Mouse (Mus musculus) intestine, embryonic 16.5 days (tissue): ENCODE measurements around the gene E130114P18Rik. TPM values are rescaled to one million over a fixed set of nuclear protein-coding genes. Genes with fewer than 3 reads are reported as not detected.

Experiments used
- ATAC-seq: fragments of 200-750 bp; cut with Nextera tagmentation; 2 replicates; pipeline ENCODE4 v1.8.0; 2017; ENCODE audit warnings: moderate TSS enrichment, moderate library complexity
- H3K27ac ChIP-seq: fragments of 300-500 bp; sonication (generic); 2 replicates; pipeline ENCODE4 v1.5.1; 2014; ENCODE audit warnings: mild to moderate bottlenecking, low read length
- H3K27me3 ChIP-seq: fragments of 300-500 bp; sonication (generic); replicated peaks from 2 replicates; pipeline ENCODE4 v1.6.1; 2014; ENCODE audit warnings: low read length, control low read depth, mixed read lengths; ENCODE audit not compliant: control insufficient read depth, insufficient read depth
- H3K36me3 ChIP-seq: fragments of 300-500 bp; sonication (generic); 2 replicates; pipeline ENCODE4 v1.6.1; 2014; ENCODE audit warnings: low read length, control low read depth; ENCODE audit not compliant: control insufficient read depth, insufficient read depth
- H3K4me1 ChIP-seq: fragments of 300-500 bp; sonication (generic); 2 replicates; pipeline ENCODE4 v1.6.1; 2014; ENCODE audit warnings: low read length, control low read depth, mixed read lengths; ENCODE audit not compliant: control insufficient read depth, insufficient read depth
- H3K4me2 ChIP-seq: fragments of 300-500 bp; sonication (generic); 2 replicates; pipeline ENCODE4 v1.6.1; 2014; ENCODE audit warnings: low read depth, low read length, control low read depth
- H3K4me3 ChIP-seq: fragments of 300-500 bp; sonication (generic); 2 replicates; pipeline ENCODE4 v1.5.1; 2014; ENCODE audit warnings: mild to moderate bottlenecking, low read length
- H3K9ac ChIP-seq: fragments of 300-500 bp; sonication (generic); 2 replicates; pipeline ENCODE4 v1.6.1; 2014; ENCODE audit warnings: low read depth, low read length
- H3K9me3 ChIP-seq: fragments of 300-500 bp; sonication (generic); 2 replicates; pipeline ENCODE4 v1.6.1; 2016; ENCODE audit warnings: low read length, control low read depth; ENCODE audit not compliant: control insufficient read depth
- WGBS: fragments of 180-500 bp; shearing (Covaris S2); extraction: QIAGEN DNeasy Blood & Tissue Kit; methylation state at CpG from one replicate; pipeline ENCODE4 v1.1.7; 2014; 5-methylcytosine and 5-hydroxymethylcytosine counted together
- polyA plus RNA-seq: library from polyadenylated mRNA; unstranded; fragments of >200 nt; fragmentation: Nextera tagmentation; extraction: Ambion mirVana; gene quantifications from 2 replicates; pipeline ENCODE4 v1.2.1, GENCODE M21; 2015

The E130114P18Rik gene
- polyA plus RNA-seq, 1 experiment from 2014 or later: 2.6 TPM

DNA sequence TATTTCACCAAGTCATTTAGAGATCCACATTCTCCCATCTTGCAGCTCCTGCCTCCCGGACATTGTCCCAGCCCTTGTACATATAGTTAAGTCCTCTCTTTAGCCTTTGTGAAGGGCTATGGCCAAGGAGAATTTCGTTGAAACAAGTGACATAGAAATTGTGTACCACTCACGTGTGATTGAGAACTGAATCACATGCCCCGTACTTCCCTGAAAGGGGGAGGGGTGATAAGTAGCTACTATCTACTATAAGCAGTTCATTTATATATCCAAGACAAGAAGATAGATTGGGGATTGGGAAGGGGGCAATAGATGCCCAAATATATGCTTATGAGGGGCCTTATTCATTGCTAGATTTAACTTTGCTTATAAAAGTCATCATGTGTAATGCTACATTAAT is 10.9 kb downstream of the E130114P18Rik start:
- no peak overlapping the region for H3K27ac ChIP-seq
- 74% methylated on average over 4 of the region's 4 CpGs for WGBS
- H3K4me1 ChIP-seq: no peaks in the 10 kb centered on the region; the same call in 1 of the 2 replicates
- H3K9me3 ChIP-seq: no peaks in the 10 kb centered on the region
- H3K4me2 ChIP-seq: no peak overlapping the region
- H3K9ac ChIP-seq: no peak overlapping the region
- ATAC-seq: no peak
- H3K36me3 ChIP-seq: no peaks in the 10 kb centered on the region
- H3K4me3 ChIP-seq: no peak overlapping the region
- no peaks in the 10 kb centered on the region for H3K27me3 ChIP-seq

DNA sequence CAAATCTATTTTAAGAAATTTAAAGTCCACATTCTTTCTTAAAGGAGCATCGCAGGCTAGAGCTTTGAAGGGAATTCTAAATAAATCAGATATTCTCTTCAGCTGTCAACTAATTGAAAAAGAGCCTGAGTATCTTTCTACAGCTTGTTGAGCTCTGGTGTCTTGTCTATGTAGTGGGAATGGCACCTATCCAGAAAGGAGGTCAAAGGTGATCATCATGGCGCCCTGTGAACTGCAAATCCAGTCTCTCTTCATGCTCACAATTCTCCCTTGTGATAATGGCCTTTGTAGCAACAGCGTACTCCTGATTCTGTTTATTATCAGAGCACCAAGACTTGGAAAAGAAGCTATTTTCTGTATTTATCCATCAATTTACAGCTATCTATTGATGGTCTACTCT is 11.8 kb downstream of the E130114P18Rik start:
- WGBS: 87% methylated on average over 3 of the region's 3 CpGs
- H3K4me3 ChIP-seq: no peak overlapping the region
- no peak overlapping the region for H3K27ac ChIP-seq
- no peaks in the 10 kb centered on the region for H3K27me3 ChIP-seq
- no peaks in the 10 kb centered on the region for H3K9me3 ChIP-seq
- ATAC-seq: no peak
- H3K36me3 ChIP-seq: no peaks in the 10 kb centered on the region
- H3K4me1 ChIP-seq: no peaks in the 10 kb centered on the region
- no peak overlapping the region for H3K9ac ChIP-seq
- H3K4me2 ChIP-seq: no peak overlapping the region

DNA sequence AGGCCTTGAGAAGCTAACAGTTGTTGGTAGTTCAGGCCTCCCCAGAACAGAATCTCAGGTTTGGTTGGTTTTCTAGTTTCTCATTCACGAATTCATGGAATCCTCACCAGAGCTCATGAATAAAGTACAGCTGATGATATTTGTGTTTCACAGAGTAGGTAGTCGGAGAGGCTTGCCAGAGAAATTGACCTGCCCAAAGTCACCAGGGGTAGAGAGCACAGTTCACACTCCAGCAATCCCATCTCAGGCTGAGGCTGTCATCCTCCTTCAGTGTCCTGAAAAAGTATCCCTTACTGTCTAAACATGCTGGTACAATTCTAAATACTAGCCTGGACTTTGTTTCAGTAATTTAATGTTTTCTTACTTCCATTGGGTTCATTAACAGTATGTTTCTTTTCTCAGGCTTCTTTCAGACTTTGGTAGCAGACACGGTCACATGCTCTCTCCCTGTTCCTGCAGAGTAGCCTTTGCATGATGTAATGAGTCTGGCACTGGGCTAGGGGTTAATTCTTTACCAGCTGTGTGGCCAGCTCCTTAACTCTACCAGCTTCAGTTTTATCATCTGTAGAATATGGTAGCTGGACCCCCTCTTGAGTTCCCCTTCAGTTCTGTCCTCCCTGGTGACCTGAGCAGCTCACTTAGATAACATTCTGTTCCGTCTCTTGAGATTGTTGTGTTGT is 12.4 kb downstream of the E130114P18Rik start:
- no peaks in the 10 kb centered on the region for H3K9me3 ChIP-seq
- no peak overlapping the region for H3K9ac ChIP-seq
- 77% methylated on average over 4 of the region's 4 CpGs for WGBS
- no peak for ATAC-seq
- no peaks in the 10 kb centered on the region for H3K4me1 ChIP-seq
- no peak overlapping the region for H3K4me3 ChIP-seq
- H3K27ac ChIP-seq: no peak overlapping the region
- no peaks in the 10 kb centered on the region for H3K36me3 ChIP-seq
- no peak overlapping the region for H3K4me2 ChIP-seq
- H3K27me3 ChIP-seq: no peaks in the 10 kb centered on the region

- ATAC-seq: no peak
- WGBS: 27% methylated on average over 4 of the region's 4 CpGs
- Histone ChIP-seq H3K27me3 (no peaks in the 10 kb centered on the region), H3K9me3 (no peaks in the 10 kb centered on the region), H3K4me3 (no peak overlapping the region), H3K36me3 (no peaks in the 10 kb centered on the region), H3K4me2 (no peak overlapping the region), H3K27ac (no peak overlapping the region), H3K4me1 (no peaks in the 10 kb centered on the region), H3K9ac (no peak overlapping the region)
Observed at GRCm38 (mm10) chr4:97764616-97765015, 13.3 kb downstream of the E130114P18Rik start.

DNA sequence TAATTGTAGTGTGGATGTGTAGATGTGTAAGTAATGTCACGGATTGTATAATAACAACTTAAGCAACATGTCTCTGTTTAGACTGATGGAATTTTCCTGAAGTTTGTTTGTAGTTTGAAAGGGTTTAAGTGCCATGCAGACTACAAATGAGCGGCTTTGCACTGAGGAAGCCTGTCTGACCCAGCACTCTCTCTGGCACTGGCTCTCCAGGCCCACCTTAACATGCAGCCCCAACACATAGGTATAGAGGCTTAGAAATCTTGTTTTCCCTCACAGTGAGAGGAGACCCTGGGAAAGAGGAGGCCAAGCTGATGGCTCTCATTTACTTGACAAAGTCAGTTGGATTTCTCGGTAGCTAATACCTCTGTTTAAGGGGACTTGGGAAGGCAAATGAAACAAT is 19.2 kb downstream of the E130114P18Rik start:
- H3K9ac ChIP-seq: no peak overlapping the region
- WGBS: 49% methylated on average over 3 of the region's 3 CpGs

DNA sequence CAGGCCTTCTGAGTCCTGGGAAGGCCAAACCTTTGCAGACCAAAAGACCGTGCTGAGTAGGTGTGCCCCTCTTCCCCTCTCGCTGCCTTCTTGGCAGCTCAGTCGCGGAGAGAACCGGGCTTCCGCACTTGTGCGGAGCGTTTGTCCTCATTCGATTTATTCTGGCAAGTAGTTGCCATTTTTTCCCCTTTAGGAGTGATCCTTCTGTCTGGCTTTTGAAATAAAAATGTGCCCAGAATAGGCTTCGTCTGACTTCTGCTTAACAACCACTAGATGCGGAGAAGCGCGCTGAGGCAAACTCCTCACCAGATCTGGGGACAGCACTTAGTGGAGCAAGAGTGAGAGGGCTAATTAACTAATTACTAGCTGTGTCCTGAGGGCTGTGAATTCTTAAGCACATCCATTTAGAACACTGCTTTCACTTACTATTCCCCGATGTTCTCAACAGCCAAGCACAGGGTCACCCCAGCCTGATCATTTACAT is 19.9 kb downstream of the E130114P18Rik start:
- WGBS: 2% methylated on average over 14 of the region's 14 CpGs
- H3K4me3 ChIP-seq: peak overlapping the region; percentile 55
- ATAC-seq: peak; percentile 64
- H3K9ac ChIP-seq: peak overlapping the region; percentile 63
- H3K27me3 ChIP-seq: peaks cover 7% of the 10 kb centered on the region; the same call in 1 of the 2 replicates
- no peaks in the 10 kb centered on the region for H3K9me3 ChIP-seq
- peaks cover 8% of the 10 kb centered on the region; the same call in 1 of the 2 replicates for H3K4me1 ChIP-seq
- peak overlapping the region; percentile 30 for H3K27ac ChIP-seq
- H3K36me3 ChIP-seq: no peaks in the 10 kb centered on the region
- peak overlapping the region; percentile 74 for H3K4me2 ChIP-seq

More for the DNA sequence above, 19.2 kb downstream of the E130114P18Rik start:
- Histone ChIP-seq H3K9me3 (no peaks in the 10 kb centered on the region), H3K27ac (no peak overlapping the region), H3K4me2 (peak overlapping the region; percentile 74), H3K4me3 (peak overlapping the region; percentile 55; the same call in 1 of the 2 replicates), H3K27me3 (peaks cover 7% of the 10 kb centered on the region; the same call in 1 of the 2 replicates), H3K36me3 (no peaks in the 10 kb centered on the region), H3K4me1 (peaks cover 8% of the 10 kb centered on the region; the same call in 1 of the 2 replicates)
- no peak for ATAC-seq

GRCm38 (mm10) chr4:97757207-97757977 is 20.5 kb downstream of the E130114P18Rik start:
- WGBS: under 1% methylated on average over 38 of the region's 38 CpGs
- peak overlapping the region; percentile 55 for H3K4me3 ChIP-seq
- peaks cover 14% of the 10 kb centered on the region; the same call in 1 of the 2 replicates for H3K4me1 ChIP-seq
- peaks cover 11% of the 10 kb centered on the region; the same call in 1 of the 2 replicates for H3K27me3 ChIP-seq
- peak overlapping the region; percentile 74 for H3K4me2 ChIP-seq
- ATAC-seq: peak; percentile 84
- no peaks in the 10 kb centered on the region for H3K9me3 ChIP-seq
- peak overlapping the region; percentile 63 for H3K9ac ChIP-seq
- peak overlapping the region; percentile 30; the same call in 1 of the 2 replicates for H3K27ac ChIP-seq
- H3K36me3 ChIP-seq: no peaks in the 10 kb centered on the region

DNA sequence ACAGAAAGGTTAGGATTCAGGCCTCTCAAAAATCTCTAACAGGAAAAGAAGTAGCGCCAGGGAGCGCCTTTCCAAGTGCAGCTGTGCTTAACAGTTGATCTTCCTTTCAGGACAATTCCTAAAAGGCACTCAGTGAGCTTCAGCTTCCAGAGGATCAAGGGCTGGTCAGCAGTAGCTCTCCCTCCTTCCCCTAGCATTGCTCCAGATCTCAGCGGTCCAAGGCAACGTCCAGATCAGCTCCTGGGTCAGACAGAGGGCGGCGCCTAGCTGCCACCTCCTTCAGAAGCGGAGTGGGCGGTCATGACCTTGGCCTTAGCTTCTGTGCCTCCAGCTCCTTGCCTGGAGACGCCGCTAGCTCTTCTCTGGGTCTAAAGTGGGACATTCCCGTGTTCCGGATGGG is 23.6 kb downstream of the E130114P18Rik start:
- ATAC-seq: no peak
- Histone ChIP-seq H3K4me2 (no peak overlapping the region), H3K27ac (no peak overlapping the region), H3K9ac (no peak overlapping the region), H3K36me3 (no peaks in the 10 kb centered on the region), H3K4me3 (no peak overlapping the region), H3K4me1 (peaks cover 18% of the 10 kb centered on the region; the same call in 1 of the 2 replicates), H3K27me3 (peaks cover 11% of the 10 kb centered on the region; the same call in 1 of the 2 replicates), H3K9me3 (no peaks in the 10 kb centered on the region)
- WGBS: 35% methylated on average over 12 of the region's 12 CpGs

GRCm38 (mm10) chr4:97753521-97753920 is 24.4 kb downstream of the E130114P18Rik start:
- H3K27me3 ChIP-seq: peaks cover 11% of the 10 kb centered on the region; the same call in 1 of the 2 replicates
- no peak overlapping the region for H3K27ac ChIP-seq
- H3K36me3 ChIP-seq: no peaks in the 10 kb centered on the region
- H3K4me2 ChIP-seq: no peak overlapping the region
- H3K4me1 ChIP-seq: peaks cover 18% of the 10 kb centered on the region; the same call in 1 of the 2 replicates
- WGBS: 8% methylated on average over 1 of the region's 1 CpGs
- H3K9ac ChIP-seq: no peak overlapping the region
- ATAC-seq: no peak
- no peaks in the 10 kb centered on the region for H3K9me3 ChIP-seq
- H3K4me3 ChIP-seq: no peak overlapping the region
